Mouse (Mus musculus): Measurements from ENCODE around the gene Hamp. TPM values are rescaled to one million over a fixed set of nuclear protein-coding genes. Genes with fewer than 3 reads are reported as not detected.
"Not testable (repeated sequence)": the region's sequence is repeated elsewhere in the genome, so short reads cannot be mapped to it uniquely, and the experiment has no call there.

Gene Hamp
- total RNA-seq, 2 experiments from 2014 or later, result not detected

DNA sequence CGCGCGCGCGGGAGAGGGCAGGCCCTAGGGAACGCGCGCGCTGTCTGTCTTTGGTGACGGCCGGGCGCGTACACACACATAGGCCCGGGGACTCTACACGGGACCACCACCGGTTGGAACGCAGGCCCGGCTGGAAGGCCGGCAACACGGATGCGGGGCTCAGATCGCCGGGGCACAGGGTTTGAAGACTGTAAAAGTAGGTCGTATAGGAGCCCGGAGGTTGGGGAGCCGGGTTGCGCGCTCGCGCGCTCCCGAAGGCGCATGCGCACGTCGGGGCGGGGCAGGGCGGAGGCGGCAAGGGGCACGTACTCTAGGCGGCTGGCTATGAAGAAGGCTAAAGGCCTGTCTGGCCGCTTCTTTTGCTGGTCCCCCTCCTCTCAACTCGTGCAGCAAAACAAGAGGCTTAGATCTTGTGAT lies 13.5 kb upstream of the Hamp start:
- peak; percentile 60 for ATAC-seq (replicated peaks; ENCODE audit: low FRiP score, low TSS enrichment, poor library complexity, severe bottlenecking)

GRCm38 (mm10) chr7:30956756-30957366 lies 13.0 kb upstream of the Hamp start, which contains the start of gene Usf2:
Gene Usf2 (minus strand): TSS chr7:30956803.
- peak; percentile 66 for ATAC-seq (replicated peaks; ENCODE audit: low FRiP score, low TSS enrichment, poor library complexity, severe bottlenecking)

DNA sequence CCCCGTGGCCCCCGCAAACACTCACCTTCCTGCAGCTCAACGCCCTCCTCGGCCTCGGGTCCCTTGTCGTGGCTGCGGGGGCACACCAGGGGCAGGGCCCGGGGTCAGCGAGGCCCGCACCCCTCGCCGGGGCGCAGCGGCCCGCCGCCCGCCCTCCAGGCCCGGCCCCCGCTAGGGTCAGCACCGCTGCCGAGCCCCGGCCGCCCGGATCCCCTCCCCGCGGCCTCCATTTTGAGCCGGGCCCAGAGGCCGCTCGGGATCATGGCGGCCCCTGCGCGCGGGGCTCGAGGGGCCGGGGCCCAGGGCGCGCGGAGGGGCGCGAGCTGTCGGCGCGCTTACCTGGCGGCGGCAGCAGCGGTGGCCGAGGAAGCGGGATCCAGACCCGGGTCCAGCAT lies 12.5 kb upstream of the Hamp start:
- no peak for ATAC-seq (replicated peaks; ENCODE audit: low FRiP score, low TSS enrichment, poor library complexity, severe bottlenecking)

- peak; percentile 60 for ATAC-seq (replicated peaks; ENCODE audit: low FRiP score, low TSS enrichment, poor library complexity, severe bottlenecking)
Observed at GRCm38 (mm10) chr7:30955584-30956356, 11.9 kb upstream of the Hamp start.

GRCm38 (mm10) chr7:30954971-30955520 lies 11.2 kb upstream of the Hamp start:
- no peak for ATAC-seq (replicated peaks; ENCODE audit: low FRiP score, low TSS enrichment, poor library complexity, severe bottlenecking)

- ATAC-seq (replicated peaks; ENCODE audit: low FRiP score, low TSS enrichment, poor library complexity, severe bottlenecking), result no peak
Observed at GRCm38 (mm10) chr7:30954036-30954435, 10.2 kb upstream of the Hamp start.

- no peak for ATAC-seq (replicated peaks; ENCODE audit: low FRiP score, low TSS enrichment, poor library complexity, severe bottlenecking)
Observed at GRCm38 (mm10) chr7:30953459-30953858, 9.6 kb upstream of the Hamp start.

- no peak for ATAC-seq (replicated peaks; ENCODE audit: low FRiP score, low TSS enrichment, poor library complexity, severe bottlenecking)
Observed at GRCm38 (mm10) chr7:30952441-30953265, 8.8 kb upstream of the Hamp start.

- ATAC-seq (replicated peaks; ENCODE audit: low FRiP score, low TSS enrichment, poor library complexity, severe bottlenecking), result not testable (repeated sequence)
Observed at GRCm38 (mm10) chr7:30949902-30950301, 6.1 kb upstream of the Hamp start.

DNA sequence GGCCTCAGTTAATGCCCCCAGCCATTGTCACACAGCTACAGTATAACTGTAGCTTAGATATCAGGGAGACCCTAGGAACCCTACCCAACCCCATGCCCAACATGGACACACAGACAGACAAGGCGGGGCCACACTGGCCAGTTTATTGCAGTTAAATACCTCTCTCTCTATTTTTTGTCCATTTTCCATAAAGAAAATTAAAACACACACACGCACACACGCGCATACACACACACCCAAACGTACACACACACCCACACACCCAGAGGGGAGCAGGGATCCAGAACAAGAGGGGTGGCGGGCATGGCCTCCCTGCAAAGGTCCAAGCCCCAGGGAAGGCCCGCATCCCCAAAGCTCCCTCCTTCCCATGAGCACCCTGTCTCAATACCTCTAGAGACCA lies 2.0 kb upstream of the Hamp start:
- no peak for ATAC-seq (replicated peaks; ENCODE audit: low FRiP score, low TSS enrichment, poor library complexity, severe bottlenecking)

DNA sequence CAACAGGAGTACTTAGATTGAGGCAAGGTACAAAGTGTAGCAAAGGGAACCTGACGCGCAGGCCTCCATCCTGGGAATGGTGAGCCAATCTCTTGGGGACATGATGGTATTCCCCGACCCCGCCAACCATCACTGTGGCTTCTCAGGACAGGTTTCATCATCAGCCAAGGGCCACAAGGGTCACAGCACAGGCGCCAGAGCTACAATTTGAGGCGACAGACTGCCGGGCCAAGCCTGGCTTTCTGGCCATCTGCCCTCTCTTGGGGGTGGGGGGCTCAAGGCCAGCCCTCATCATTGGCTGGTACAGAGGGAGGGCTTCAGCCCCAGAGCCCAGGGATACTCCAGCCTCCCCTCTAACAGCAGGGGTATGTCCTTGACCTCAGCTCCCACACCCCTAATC lies 1.6 kb upstream of the Hamp start:
- not testable (repeated sequence) for ATAC-seq (replicated peaks; ENCODE audit: low FRiP score, low TSS enrichment, poor library complexity, severe bottlenecking)

- not testable (repeated sequence) for ATAC-seq (replicated peaks; ENCODE audit: low FRiP score, low TSS enrichment, poor library complexity, severe bottlenecking)
Observed at GRCm38 (mm10) chr7:30944706-30945105, 874 bp upstream of the Hamp start.

- not testable (repeated sequence) for ATAC-seq (replicated peaks; ENCODE audit: low FRiP score, low TSS enrichment, poor library complexity, severe bottlenecking)
Observed at GRCm38 (mm10) chr7:30942365-30942764, 1.5 kb downstream of the Hamp start.

DNA sequence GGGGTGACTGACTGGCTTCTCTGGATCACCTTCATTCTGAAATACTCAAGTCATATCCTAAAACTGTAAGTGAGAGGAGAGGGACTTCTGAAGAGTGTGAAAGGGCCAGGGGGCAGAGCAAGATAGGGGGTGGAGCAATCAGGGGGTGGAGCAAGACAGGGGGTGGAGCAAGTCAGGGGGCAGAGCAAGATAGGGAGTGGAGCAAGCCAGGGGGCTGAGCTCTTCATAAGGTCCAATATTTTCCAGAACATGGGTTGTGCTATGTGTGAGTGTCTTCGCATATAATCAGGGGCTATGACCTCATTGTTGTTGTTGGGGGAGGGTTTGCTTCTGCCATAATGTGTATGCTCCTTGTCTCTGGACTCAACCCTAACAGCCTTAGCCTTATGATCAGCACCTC lies 3.8 kb downstream of the Hamp start:
- ATAC-seq (replicated peaks; ENCODE audit: low FRiP score, low TSS enrichment, poor library complexity, severe bottlenecking), result not testable (repeated sequence)

GRCm38 (mm10) chr7:30935422-30936099 lies 8.3 kb downstream of the Hamp start:
- not testable (repeated sequence) for ATAC-seq (replicated peaks; ENCODE audit: low FRiP score, low TSS enrichment, poor library complexity, severe bottlenecking)

GRCm38 (mm10) chr7:30924581-30924980 lies 19.3 kb downstream of the Hamp start, which contains the start of gene Hamp2:
Gene Hamp2 (minus strand): TSS chr7:30924681.
- ATAC-seq (replicated peaks; ENCODE audit: low FRiP score, low TSS enrichment, poor library complexity, severe bottlenecking), result not testable (repeated sequence)

DNA sequence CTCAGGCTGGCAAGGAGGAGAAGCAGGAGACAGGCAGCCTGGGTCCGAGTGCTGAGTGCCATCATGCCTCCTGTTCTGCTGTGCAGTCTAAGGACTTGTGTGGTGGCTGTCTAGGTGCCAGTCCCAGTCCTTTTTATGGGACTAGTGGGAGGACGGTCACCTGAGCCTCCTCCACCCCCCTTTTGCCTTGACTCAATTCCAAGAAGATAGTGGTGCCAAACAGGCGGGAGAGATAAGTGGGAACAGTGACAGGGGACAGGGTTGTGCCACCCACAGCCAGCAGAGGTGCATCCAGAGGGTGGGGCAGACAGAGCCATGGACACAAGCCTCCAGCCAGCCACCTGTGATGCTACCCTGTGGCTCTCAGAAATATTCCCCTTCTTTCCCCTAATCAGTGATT lies 19.8 kb downstream of the Hamp start:
- ATAC-seq (replicated peaks; ENCODE audit: low FRiP score, low TSS enrichment, poor library complexity, severe bottlenecking), result no peak

DNA sequence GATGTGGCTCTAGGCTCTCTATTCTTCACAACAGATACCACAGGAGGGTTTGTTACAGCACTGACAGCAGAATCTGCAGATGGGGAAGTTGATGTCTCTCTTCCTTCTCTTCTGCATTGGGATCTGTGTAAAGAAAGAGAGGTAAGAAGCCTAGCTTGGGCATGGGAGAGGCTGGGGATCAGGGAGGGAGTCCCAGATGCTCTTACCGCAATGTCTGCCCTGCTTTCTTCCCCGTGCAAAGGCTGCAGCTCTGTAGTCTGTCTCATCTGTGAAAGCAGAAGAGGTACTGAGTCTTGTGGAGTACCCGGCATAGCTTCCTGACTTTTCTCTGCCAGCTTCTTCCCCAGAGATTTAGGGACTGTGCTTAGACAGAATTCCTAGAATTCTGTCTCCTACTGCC lies 21.3 kb downstream of the Hamp start:
- ATAC-seq (replicated peaks; ENCODE audit: low FRiP score, low TSS enrichment, poor library complexity, severe bottlenecking), result not testable (repeated sequence)

DNA sequence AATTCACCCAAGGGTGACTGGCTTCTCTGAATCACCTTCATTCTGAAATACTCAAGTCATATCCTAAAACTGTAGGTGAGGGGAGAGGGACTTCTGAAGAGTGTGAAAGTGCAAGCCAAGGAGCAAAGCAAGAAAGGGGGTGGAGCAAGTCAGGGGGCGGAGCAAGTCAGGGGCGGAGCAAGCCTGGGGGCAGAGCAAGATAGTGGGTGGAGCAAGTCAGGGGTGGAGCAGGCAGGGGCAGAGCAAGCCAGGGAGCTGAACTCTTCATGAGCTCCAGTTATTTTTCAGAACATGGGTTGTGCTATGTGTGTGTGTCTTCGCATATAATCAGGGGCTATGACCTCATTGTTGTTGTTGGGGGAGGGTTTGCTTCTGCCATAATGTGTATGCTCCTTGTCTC lies 23.6 kb downstream of the Hamp start:
- ATAC-seq (replicated peaks; ENCODE audit: low FRiP score, low TSS enrichment, poor library complexity, severe bottlenecking), result peak; percentile 92
